Mouse (Mus musculus) E14TG2a.4 (cell line): ENCODE measurements around the gene Mrpl12.
A peak's percentile ranks its signal among the peaks of the same experiment; 100 is the strongest.
"Not testable (repeated sequence)": the region's sequence is repeated elsewhere in the genome, so short reads cannot be mapped to it uniquely, and the experiment has no call there.

Experiments used
- H3K27me3 ChIP-seq: 2 replicates; pipeline ENCODE4 v1.6.1; 2014; ENCODE audit warnings: low read length, control low read depth; ENCODE audit not compliant: insufficient read depth
- H3K36me3 ChIP-seq: 2 replicates; pipeline ENCODE4 v1.6.1; 2014; ENCODE audit warnings: low read length, control low read depth; ENCODE audit not compliant: insufficient read depth
- H3K4me1 ChIP-seq: replicated peaks from 2 replicates; pipeline ENCODE4 v1.6.1; 2014; ENCODE audit warnings: low read depth, low read length, control low read depth
- H3K4me3 ChIP-seq: replicated peaks from 2 replicates; pipeline ENCODE4 v1.5.1; 2014; ENCODE audit warnings: mild to moderate bottlenecking, low read length
- H3K9me3 ChIP-seq: 2 replicates; pipeline ENCODE4 v1.6.1; 2014; ENCODE audit warnings: low read length, control low read depth
- CTCF ChIP-seq: conservative IDR thresholded peaks from 2 replicates; pipeline ENCODE4 v1.5.1; 2014; ENCODE audit warnings: low read length
- NANOG ChIP-seq: IDR thresholded peaks from 2 replicates; pipeline ENCODE4 v1.6.1; 2014; ENCODE audit warnings: borderline replicate concordance, low read length, mixed read lengths
- POU5F1 ChIP-seq: IDR thresholded peaks from 2 replicates; pipeline ENCODE4 v1.6.1; 2014; ENCODE audit warnings: low read length, borderline replicate concordance

Mrpl12 gene

DNA sequence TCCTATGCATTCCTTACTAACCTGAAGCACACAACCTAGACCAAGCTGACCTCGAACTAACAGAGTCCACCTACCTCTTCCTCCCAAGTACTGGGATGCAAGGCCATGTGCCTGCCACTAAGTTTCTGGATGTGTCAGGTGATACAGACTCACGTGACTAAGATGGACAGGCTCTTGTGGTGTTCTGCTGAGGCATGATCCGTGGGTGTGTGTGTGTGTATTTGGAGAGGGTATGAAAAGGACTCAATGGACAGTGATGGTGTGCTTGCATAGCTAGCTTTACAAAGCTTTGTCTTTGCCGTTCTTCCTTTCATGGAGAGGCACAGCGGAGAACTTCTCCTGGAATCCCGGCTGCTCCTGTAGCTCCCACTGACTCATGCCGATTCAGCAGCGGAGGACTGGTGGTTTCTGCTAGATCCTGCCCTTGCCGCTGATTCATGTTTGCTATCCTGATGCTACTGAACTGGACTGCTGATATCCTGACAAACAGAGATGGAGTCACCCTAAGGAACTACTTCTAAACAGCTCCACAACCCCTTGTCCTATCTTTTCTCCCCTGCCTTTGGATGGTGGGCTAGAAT is 24.0 kb downstream of the Mrpl12 start:
- Histone ChIP-seq H3K4me3 (no peak overlapping the region), H3K36me3 (no peaks in the 10 kb centered on the region)
- TF ChIP-seq CTCF (no peak), NANOG (no peak), POU5F1 (no peak)

DNA sequence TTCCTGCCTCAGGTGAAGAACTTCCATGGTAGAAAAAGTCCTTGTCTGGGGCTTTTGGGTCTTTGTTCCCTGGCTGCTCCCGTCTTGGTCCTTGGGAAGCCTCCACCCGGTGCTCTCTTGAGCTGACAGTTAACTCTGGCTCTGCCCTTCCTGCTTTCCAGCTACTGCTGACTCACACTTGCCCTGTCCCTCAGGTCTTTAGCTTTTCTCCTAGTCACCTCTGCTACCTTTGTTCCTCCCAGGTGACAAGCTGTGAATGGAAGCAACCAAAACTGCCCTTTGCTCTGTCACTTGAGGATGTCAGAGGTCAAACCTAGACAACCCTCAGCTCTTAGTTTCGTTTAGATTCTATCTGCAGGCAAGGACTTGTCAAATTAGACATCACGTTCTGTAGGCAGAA is 25.5 kb downstream of the Mrpl12 start:
- H3K36me3 ChIP-seq = no peaks in the 10 kb centered on the region
- H3K4me3 ChIP-seq = no peak overlapping the region
- peaks cover 21% of the 10 kb centered on the region for H3K27me3 ChIP-seq
- H3K4me1 ChIP-seq = peaks cover 27% of the 10 kb centered on the region
- no peak for TF ChIP-seq CTCF
- no peak for TF ChIP-seq POU5F1
- no peak for TF ChIP-seq NANOG
- H3K9me3 ChIP-seq = no peaks in the 10 kb centered on the region

More for the DNA sequence above, 24.0 kb downstream of the Mrpl12 start:
- Histone ChIP-seq H3K9me3 (no peaks in the 10 kb centered on the region), H3K4me1 (peaks cover 27% of the 10 kb centered on the region), H3K27me3 (peaks cover 21% of the 10 kb centered on the region)

- Histone ChIP-seq H3K36me3 (no peaks in the 10 kb centered on the region), H3K9me3 (no peaks in the 10 kb centered on the region), H3K4me3 (no peak overlapping the region), H3K27me3 (peaks cover 21% of the 10 kb centered on the region), H3K4me1 (peaks cover 30% of the 10 kb centered on the region)
- no peak for TF ChIP-seq POU5F1
- no peak for TF ChIP-seq NANOG
- TF ChIP-seq CTCF = no peak
These were observed 26.1 kb downstream of the Mrpl12 start for GRCm38 (mm10) chr11:120510375-120511030.

DNA sequence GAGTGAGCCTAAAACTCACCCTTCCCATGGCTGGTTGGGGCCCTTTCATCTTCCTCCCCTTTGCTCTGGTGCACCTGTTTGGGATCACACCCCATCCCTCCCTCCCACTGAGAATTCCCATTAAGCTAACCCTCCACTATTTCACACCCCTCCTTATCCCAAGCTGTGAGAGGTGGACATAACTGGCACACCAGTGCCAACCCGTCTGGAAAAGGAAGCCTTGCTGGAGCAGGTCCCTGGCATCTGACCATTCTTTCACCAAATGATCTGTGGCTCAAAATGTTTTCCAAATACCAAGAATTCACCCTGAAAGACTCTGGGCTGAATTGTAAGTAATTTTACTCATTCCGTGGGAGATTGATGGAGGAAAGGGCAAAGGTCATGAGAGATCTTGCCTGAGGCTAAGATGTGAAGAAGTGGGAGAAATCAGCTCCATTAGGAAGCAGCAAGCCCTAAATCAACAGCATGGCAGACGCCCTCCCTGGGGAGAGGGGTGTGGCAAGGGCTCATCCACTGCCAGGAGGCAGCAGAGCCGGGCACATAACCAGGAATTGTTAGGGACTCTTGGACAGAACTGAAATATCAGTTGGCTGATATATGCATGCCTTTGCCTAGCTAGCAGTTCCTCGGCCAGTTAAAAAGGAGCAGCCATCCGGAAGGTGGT is 28.5 kb downstream of the Mrpl12 start:
- Histone ChIP-seq H3K36me3 (no peaks in the 10 kb centered on the region), H3K4me1 (peaks cover 40% of the 10 kb centered on the region), H3K9me3 (no peaks in the 10 kb centered on the region), H3K4me3 (no peak overlapping the region), H3K27me3 (peaks cover 26% of the 10 kb centered on the region)
- TF ChIP-seq POU5F1 = no peak
- no peak for TF ChIP-seq CTCF
- TF ChIP-seq NANOG = no peak

GRCm38 (mm10) chr11:120514262-120514661 is 29.8 kb downstream of the Mrpl12 start:
- H3K36me3 ChIP-seq, H3K9me3 ChIP-seq, H3K4me3 ChIP-seq: not testable (repeated sequence)
- H3K4me1 ChIP-seq = peaks cover 48% of the 10 kb centered on the region
- H3K27me3 ChIP-seq = peaks cover 20% of the 10 kb centered on the region

DNA sequence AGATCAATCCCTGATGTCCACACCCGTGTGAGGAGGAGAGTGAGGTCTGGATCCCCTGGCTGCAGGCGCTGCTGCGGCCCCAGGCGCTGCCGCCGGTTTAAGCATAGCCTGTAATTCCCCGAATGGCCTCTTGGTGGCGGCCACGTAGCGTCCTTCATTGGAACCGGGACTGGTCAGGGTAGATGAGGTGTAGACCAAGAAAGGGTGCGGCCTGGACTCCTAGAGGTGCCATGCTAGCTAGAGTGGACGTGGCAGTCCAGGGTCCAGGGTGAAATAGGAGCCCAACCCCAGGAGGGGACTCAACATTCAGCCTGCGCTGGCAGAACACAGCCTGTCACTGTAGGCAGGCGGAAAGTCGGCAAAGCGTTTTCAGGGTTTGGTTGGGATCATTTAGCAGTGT is 31.2 kb downstream of the Mrpl12 start:
- peak; percentile 84 for TF ChIP-seq CTCF
- no peak for TF ChIP-seq NANOG
- Histone ChIP-seq H3K4me3 (peak overlapping the region; percentile 41), H3K27me3 (peaks cover 11% of the 10 kb centered on the region; the same call in 1 of the 2 replicates), H3K9me3 (no peaks in the 10 kb centered on the region), H3K4me1 (peaks cover 37% of the 10 kb centered on the region), H3K36me3 (no peaks in the 10 kb centered on the region)

- Histone ChIP-seq H3K4me1 (peaks cover 31% of the 10 kb centered on the region), H3K27me3 (0 out of 2 replicates have a peak, but pooled peaks cover 5% of the 10 kb centered on the region), H3K4me3 (no peak overlapping the region), H3K9me3 (no peaks in the 10 kb centered on the region), H3K36me3 (no peaks in the 10 kb centered on the region)
- TF ChIP-seq NANOG (no peak), CTCF (no peak), POU5F1 (no peak)
These were observed 32.7 kb downstream of the Mrpl12 start for GRCm38 (mm10) chr11:120517147-120517546.

- Histone ChIP-seq H3K27me3 (0 out of 2 replicates have a peak, but pooled peaks cover 5% of the 10 kb centered on the region), H3K36me3 (no peaks in the 10 kb centered on the region), H3K4me1 (peaks cover 27% of the 10 kb centered on the region), H3K4me3 (no peak overlapping the region), H3K9me3 (no peaks in the 10 kb centered on the region)
- TF ChIP-seq CTCF (no peak), POU5F1 (no peak), NANOG (no peak)
These were observed 33.6 kb downstream of the Mrpl12 start for GRCm38 (mm10) chr11:120518027-120518426.
